Mouse (Mus musculus): ENCODE measurements around the gene Olfr1039.
"Not testable (repeated sequence)": the region's sequence is repeated elsewhere in the genome, so short reads cannot be mapped to it uniquely, and the experiment has no call there.

The Olfr1039 gene

DNA sequence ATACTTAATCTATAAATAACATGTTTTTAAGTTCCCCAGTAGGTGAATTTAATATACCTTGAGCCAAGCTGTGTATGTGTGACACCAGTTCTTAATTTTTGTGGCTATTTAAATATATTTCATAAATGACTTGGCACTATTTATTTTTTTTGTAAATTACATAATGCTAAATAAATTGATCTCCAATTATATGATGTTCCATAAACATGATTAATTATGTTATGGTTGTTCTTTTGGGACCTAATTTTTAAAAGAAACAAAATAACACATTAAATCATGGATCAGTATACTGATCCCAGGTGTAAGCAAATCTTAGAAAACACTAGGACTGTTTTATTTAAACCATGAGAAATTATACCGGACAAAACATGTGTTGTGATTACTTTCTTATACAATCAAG lies at the start of gene Olfr1039:
TSS of gene Olfr1039 (minus strand) at position 101 of the 400 bp plus-strand sequence.
- DNase-seq, result no peak

DNA sequence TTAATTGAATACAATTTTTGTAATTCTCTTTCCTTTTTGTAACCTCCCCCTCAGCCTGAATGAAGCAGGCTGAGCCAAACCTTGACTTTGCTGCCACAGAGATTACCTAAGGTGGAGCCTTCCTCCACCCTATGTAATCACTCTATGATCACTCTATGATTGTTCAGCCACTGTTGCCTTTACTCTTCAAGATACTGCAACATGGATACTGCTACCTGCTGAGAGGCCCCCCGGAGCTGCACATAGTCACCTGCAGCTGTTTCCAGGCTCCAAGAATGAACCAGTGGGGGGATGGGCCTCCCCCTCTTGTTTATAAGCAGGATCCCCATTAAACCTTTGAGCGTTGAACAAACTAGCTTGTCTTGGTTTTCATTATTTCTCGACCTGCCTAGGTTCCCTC lies 44.2 kb upstream of the Olfr1039 start:
- DNase-seq, result peak in 1 of 2 experiments; percentile 0

DNA sequence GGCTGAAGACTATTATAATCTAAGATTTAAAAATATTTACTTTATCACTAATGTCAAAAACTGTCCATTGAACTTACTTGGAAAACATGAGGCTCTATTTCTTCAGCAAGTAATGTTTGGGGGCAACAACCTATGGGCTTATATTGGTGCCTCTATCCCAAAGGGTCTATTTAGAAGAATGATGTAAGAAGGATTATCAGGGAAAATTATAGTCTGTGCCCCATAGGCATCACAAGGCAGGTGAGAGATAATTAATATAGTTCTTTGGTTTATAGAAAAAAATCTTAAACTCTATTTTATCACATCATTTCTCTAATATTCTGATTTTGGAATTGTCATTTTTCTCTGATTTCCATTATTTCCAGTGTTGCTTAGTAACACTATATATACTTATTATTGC lies 42.0 kb upstream of the Olfr1039 start, which contains the start of gene Olfr1044:
TSS of gene Olfr1044 (minus strand) at position 101 of the 400 bp plus-strand sequence.
- DNase-seq, result no peak

DNA sequence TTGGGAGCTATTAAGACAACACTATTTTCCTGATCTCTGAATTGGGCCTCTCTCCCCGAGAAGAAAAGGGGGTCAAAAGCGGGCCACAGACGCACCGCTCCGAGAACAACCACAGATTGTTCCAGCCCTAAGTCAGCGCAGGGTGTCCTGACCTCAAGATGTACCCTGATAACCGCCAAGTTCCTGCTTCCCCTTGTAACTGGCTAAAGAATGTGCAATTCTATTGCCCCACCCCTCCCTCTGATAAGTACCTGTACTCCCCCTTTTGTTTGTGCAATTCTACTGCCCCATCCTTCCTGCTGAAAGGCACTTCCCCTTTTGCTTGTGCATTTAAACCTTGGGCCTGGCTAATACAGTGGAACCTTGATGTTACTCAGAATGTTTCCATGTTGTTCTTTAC lies 39.7 kb upstream of the Olfr1039 start:
- not testable (repeated sequence) for DNase-seq

DNA sequence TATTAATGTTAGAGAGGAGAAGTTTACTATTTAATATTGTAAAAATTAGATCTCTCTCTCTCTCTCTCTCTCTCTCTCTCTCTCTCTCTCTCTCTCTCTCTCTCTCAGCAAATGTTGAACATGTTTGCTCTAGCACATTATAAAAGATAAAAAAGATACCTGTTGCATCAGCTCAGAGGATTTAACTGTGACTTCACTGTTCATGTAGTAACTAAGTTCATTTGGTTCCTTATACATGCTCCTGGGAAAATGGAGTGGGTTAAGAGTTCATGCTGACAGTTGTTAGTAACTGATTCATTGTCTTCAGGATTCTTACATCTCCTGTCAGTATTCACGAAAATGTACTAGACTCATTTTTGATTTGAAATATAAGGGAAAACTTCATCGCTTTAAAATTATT lies 31.7 kb upstream of the Olfr1039 start, which contains the start of gene Olfr1043:
TSS of gene Olfr1043 (minus strand) at position 101 of the 400 bp plus-strand sequence.
- no peak for DNase-seq

DNA sequence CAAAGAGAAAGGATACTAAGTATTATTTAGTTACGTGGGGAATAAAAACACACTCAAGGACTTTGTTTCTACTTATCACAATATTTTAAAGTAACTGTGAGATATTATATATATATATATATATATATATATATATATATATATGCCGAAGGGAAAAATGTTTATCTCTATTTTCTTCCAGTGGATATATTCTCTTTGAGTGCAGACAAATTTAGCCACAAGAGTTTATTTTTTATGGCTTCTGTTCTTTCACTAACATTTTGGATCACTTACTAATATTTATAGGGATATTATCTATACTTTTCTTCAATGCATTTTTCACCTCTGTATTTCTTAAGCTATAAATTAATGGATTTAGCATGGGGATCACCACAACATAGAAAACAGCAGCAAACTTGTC lies 26.0 kb upstream of the Olfr1039 start, which contains the start of gene Olfr1042:
TSS of gene Olfr1042 (minus strand) at position 101 of the 400 bp plus-strand sequence.
- DNase-seq, result no peak

DNA sequence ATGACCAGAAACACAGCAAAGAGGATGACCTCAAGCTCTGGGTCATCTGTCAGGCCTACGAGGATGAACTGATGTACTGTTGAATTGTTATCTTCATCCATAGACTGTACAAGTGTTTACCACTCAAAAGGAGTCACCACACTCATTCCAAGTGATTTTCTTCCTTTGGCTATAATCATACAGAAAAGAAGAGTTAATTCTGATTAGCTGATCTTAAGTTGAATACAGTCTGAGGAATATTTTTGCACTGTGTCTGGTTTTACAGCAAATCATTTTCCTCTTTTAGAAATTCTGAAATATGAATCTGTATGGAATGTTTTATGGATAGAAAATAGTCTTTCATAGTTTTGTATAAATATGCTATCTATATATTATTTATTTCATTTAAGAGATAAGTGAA lies 10.9 kb upstream of the Olfr1039 start, which contains the start of gene Olfr1040:
TSS of gene Olfr1040 (minus strand) at position 101 of the 400 bp plus-strand sequence.
- no peak for DNase-seq

DNA sequence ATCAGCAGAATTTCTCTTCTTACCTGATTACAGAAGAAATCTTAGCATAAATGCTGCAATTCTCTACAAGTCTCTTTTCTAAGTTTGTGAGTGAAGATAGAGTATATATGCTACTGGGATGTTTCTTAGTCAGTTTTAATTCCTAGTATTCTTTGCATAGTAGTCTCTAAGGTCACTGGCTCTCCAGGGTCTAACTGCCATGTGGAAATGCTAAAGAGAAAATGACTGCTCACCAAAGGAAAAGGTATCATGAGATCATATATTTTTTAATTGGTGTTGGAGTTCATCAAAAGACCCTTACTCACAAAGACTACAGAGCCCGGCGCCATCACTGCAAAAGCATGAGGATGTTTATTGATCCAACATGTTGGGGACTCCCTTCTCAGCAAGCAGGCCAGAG lies 48.4 kb downstream of the Olfr1039 start, which contains the start of gene Olfr1037:
TSS of gene Olfr1037 (minus strand) at position 101 of the 400 bp plus-strand sequence.
- DNase-seq, result no peak

DNA sequence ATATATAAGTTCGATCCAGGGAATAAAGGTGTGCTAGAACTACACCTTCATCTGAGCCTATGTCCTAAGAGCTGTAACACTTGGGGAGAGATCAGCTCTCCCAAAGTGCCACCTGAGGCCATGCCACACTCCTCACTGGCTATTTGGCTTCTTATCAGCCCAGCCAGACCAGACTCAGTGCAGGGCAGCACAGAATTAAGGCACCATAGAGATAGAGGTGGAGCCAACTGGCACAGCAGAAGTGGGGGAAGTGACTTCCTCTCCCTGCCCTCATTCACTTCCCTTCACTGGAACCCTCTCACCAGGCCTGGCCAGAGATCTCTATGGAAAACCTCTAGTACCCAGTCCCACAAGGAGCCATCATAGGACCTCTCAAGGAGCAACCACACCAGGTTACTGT lies 55.2 kb downstream of the Olfr1039 start:
- not testable (repeated sequence) for DNase-seq
